Mouse (Mus musculus) olfactory bulb, adult 2 months (tissue): ENCODE measurements around the gene Sspo.

ENCODE experiments used
- CTCF ChIP-seq: fragments of 200-500 bp; IDR thresholded peaks from 2 replicates; pipeline ENCODE4 v1.5.1; 2012; ENCODE audit warnings: low read depth, mild to moderate bottlenecking, low read length, moderate library complexity; ENCODE audit not compliant: insufficient read depth
- POLR2A ChIP-seq: fragments of 200-500 bp; IDR thresholded peaks from 2 replicates; pipeline ENCODE4 v1.6.1; 2012; ENCODE audit warnings: mild to moderate bottlenecking, low read depth, low read length, moderate library complexity; ENCODE audit not compliant: insufficient read depth

GRCm38 (mm10) chr6:48539860-48540259 is 91.8 kb downstream of the Sspo start:
- TF ChIP-seq CTCF (no peak), POLR2A (no peak)
